In genomic region chr5:35680958-35681357, GRCm38 (mm10) we compare ENCODE assay signal across 8 mouse cellular contexts. TPM values are rescaled to one million over a fixed set of nuclear protein-coding genes. Genes with fewer than 3 reads are reported as not detected.
DNase-seq lines count a peak whose midpoint lies in the region; ATAC-seq lines count a peak whose summit lies in the region.

No protein-coding gene starts in this region.

- H3K27ac ChIP-seq in intestine, embryonic 15.5 days = no peak overlapping the region

- no peaks in the 10 kb centered on the region for H3K9me3 ChIP-seq in intestine, embryonic 15.5 days

- no peak overlapping the region for H3K4me2 ChIP-seq in intestine, embryonic 15.5 days (replicated peaks)

- H3K36me3 ChIP-seq in intestine, embryonic 15.5 days = no peaks in the 10 kb centered on the region

- peak; percentile 35 for DNase-seq in embryo, embryonic 10 days (ENCODE audit: low spot score)
- no peak for DNase-seq in embryo, embryonic 11 days
- peak; percentile 59 for DNase-seq in ovary, postnatal 36 days (ENCODE audit: low spot score)
- no peak for DNase-seq in ovary, adult 18-20 months (ENCODE audit: low spot score)
- peak; percentile 78 for DNase-seq in lung, postnatal 36 days
- DNase-seq in cerebellum, adult 11 months = no peak
- DNase-seq in frontal cortex, postnatal 14 days (ENCODE audit: low spot score in 2 of 2) = no peak

- peaks cover 23% of the 10 kb centered on the region for H3K4me1 ChIP-seq in intestine, embryonic 15.5 days (replicated peaks)

- H3K4me3 ChIP-seq in intestine, embryonic 15.5 days (replicated peaks) = no peak overlapping the region

- H3K9ac ChIP-seq in intestine, embryonic 15.5 days = no peak overlapping the region

- 61% methylated on average over 2 of the region's 2 CpGs for WGBS in intestine, embryonic 15.5 days

- ATAC-seq in intestine, embryonic 15.5 days = peak; percentile 22; the same call in 1 of the 2 replicates

- H3K27me3 ChIP-seq in intestine, embryonic 15.5 days (replicated peaks) = peaks cover 27% of the 10 kb centered on the region

RNA-seq across cellular contexts. Expression of gene Htra3, which starts 1.4 kb away (rescaled TPM):
- 47.2 and 48.2 TPM in 2 replicates for polyA plus RNA-seq in intestine, embryonic 15.5 days (2015; fragmentation: Nextera tagmentation; extraction: Ambion mirVana)

RNA-seq across cellular contexts. Expression of gene Sh3tc1, which starts 58.8 kb away (rescaled TPM):
- 16.0 and 17.8 TPM in 2 replicates for polyA plus RNA-seq in intestine, embryonic 15.5 days (2015; fragmentation: Nextera tagmentation; extraction: Ambion mirVana)

Comparison
In these comparisons a context has a peak if more than half of its experiments do, and no peak if none do; other contexts are left out.
1. DNase-seq: peak in embryo, embryonic 10 days (single experiment), ovary, postnatal 36 days (single experiment) and lung, postnatal 36 days (single experiment); none in embryo, embryonic 11 days (single experiment), ovary, adult 18-20 months (single experiment), cerebellum, adult 11 months (single experiment) and frontal cortex, postnatal 14 days (0 of 2).